In the genomic region with DNA sequence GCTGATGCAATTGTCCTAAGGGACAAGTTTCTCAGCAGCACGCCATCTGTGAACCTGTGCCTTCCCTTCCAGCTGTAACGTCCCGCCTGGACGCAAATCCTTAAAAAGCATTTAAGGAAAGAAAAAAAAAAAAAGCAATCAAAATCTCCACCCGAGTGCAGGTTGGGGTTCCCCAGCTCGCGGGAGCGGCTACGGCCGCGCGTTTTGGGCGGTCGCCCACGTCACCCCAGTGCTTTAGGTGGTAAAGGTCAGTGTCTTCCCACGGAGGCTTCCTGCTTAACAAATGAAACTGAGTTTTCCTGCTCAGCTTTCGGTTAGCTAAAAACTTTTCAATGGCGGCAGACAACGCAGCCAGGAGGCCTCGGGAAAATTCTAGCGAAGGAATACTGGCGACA, we compare ENCODE assay signal across 9 mouse cellular contexts. TPM values are rescaled to one million over a fixed set of nuclear protein-coding genes. Genes with fewer than 3 reads are reported as not detected.
A peak's percentile ranks its signal among the peaks of the same experiment; 100 is the strongest.
DNase-seq lines count a peak whose midpoint lies in the region; ATAC-seq lines count a peak whose summit lies in the region.
"Had no signal": no experiment of that assay in that cellular context is flagged by ENCODE, and none has a peak within 500 bp of the region (broad histone marks: within the 10 kb centered on the region; RNA-seq: fewer than 3 reads in every experiment).

No protein-coding gene starts in this region.

- WGBS in forebrain, embryonic 13.5 days = 2% methylated on average over 22 of the region's 22 CpGs
- 2% methylated on average over 22 of the region's 22 CpGs for WGBS in limb, embryonic 12.5 days
- WGBS in stomach, embryonic 16.5 days = 6% methylated on average over 22 of the region's 22 CpGs

- peaks cover 70% of the 10 kb centered on the region for H3K27me3 ChIP-seq in forebrain, embryonic 13.5 days
- peaks cover 70% of the 10 kb centered on the region for H3K27me3 ChIP-seq in limb, embryonic 12.5 days
- H3K27me3 ChIP-seq in stomach, embryonic 16.5 days (ENCODE audit: control insufficient read depth, insufficient read depth, low read length) = peaks cover 38% of the 10 kb centered on the region

- peak; percentile 18 for DNase-seq in embryo, embryonic 9.5 days (ENCODE audit: extremely low spot score)
- DNase-seq in embryo, embryonic 11 days = no peak
- no peak for DNase-seq in spleen, postnatal 10 days (ENCODE audit: low spot score in 2 of 2)
- no peak for DNase-seq in left cerebral cortex, adult 9 months (ENCODE audit: low spot score in 2 of 2)

- peak overlapping the region; percentile 57 for H3K4me3 ChIP-seq in forebrain, embryonic 13.5 days
- H3K4me3 ChIP-seq in limb, embryonic 12.5 days (replicated peaks) = peak overlapping the region; percentile 57
- peak overlapping the region; percentile 64 for H3K4me3 ChIP-seq in stomach, embryonic 16.5 days (replicated peaks; ENCODE audit: low read length)

- H3K4me2 ChIP-seq in forebrain, embryonic 13.5 days = peak overlapping the region; percentile 99
- H3K4me2 ChIP-seq in limb, embryonic 12.5 days = peak overlapping the region; percentile 100
- H3K4me2 ChIP-seq in stomach, embryonic 16.5 days (ENCODE audit: low read depth, low read length) = peak overlapping the region; percentile 100

- H3K27ac ChIP-seq in forebrain, embryonic 13.5 days = no peak overlapping the region
- H3K27ac ChIP-seq in limb, embryonic 12.5 days = no peak overlapping the region
- no peak overlapping the region for H3K27ac ChIP-seq in stomach, embryonic 16.5 days (ENCODE audit: low read length)

- peaks cover 16% of the 10 kb centered on the region for H3K4me1 ChIP-seq in forebrain, embryonic 13.5 days
- H3K4me1 ChIP-seq in limb, embryonic 12.5 days (replicated peaks) = peaks cover 34% of the 10 kb centered on the region
- H3K4me1 ChIP-seq in stomach, embryonic 16.5 days (ENCODE audit: control insufficient read depth, insufficient read depth, low read length) = peaks cover 6% of the 10 kb centered on the region; the same call in 1 of the 2 replicates

- peak; percentile 68 for ATAC-seq in CD4-positive, CD25-positive, alpha-beta regulatory T cell, adult 4 months
- ATAC-seq in forebrain, embryonic 13.5 days = no peak
- ATAC-seq in limb, embryonic 12.5 days (ENCODE audit: insufficient number of reproducible peaks, insufficient read depth, low FRiP score, low TSS enrichment, low read depth) = no peak
- ATAC-seq in stomach, embryonic 16.5 days (ENCODE audit: insufficient read depth, low FRiP score) = no peak

- H3K9me3 ChIP-seq in forebrain, embryonic 13.5 days (replicated peaks) = no peaks in the 10 kb centered on the region
- H3K9me3 ChIP-seq in limb, embryonic 12.5 days = no peaks in the 10 kb centered on the region
- H3K9me3 ChIP-seq in stomach, embryonic 16.5 days (replicated peaks; ENCODE audit: control insufficient read depth, low read length) = no peaks in the 10 kb centered on the region

- H3K36me3 ChIP-seq in forebrain, embryonic 13.5 days (ENCODE audit: poor library complexity, severe bottlenecking) = no peaks in the 10 kb centered on the region
- no peaks in the 10 kb centered on the region for H3K36me3 ChIP-seq in limb, embryonic 12.5 days
- H3K36me3 ChIP-seq in stomach, embryonic 16.5 days (ENCODE audit: control insufficient read depth, insufficient read depth, low read length) = no peaks in the 10 kb centered on the region

- H3K9ac ChIP-seq in forebrain, embryonic 13.5 days = peak overlapping the region; percentile 61
- H3K9ac ChIP-seq in limb, embryonic 12.5 days (replicated peaks) = peak overlapping the region; percentile 59
- H3K9ac ChIP-seq in stomach, embryonic 16.5 days (ENCODE audit: low read length) = peak overlapping the region; percentile 74

RNA-seq across cellular contexts. Expression of a gene that starts 0.8 kb away (rescaled TPM):
- 1 to 10 TPM; 5.2 to 6.0 TPM for polyA plus RNA-seq in CD4-positive, CD25-positive, alpha-beta regulatory T cell, adult 4 months (2017; shearing (Covaris generic))
- 2.8 and 3.9 TPM in 2 replicates for polyA plus RNA-seq in forebrain, embryonic 13.5 days (2015; fragmentation: Nextera tagmentation; extraction: Ambion mirVana)
- 63.3 and 79.4 TPM in 2 replicates for polyA plus RNA-seq in limb, embryonic 12.5 days (2016; fragmentation: Nextera tagmentation; extraction: Ambion mirVana)
- 45.3 and 72.8 TPM in 2 replicates for polyA plus RNA-seq in stomach, embryonic 16.5 days (2015; fragmentation: Nextera tagmentation; extraction: Ambion mirVana)
- polyA plus RNA-seq: C2C12 had no signal

RNA-seq across cellular contexts. Expression of a gene that starts 12.0 kb away (rescaled TPM):
- polyA plus RNA-seq in CD4-positive, CD25-positive, alpha-beta regulatory T cell, adult 4 months (2017; shearing (Covaris generic)) = under 1 TPM in 1 of 2 experiments, not detected in 1; 0.28 TPM
- polyA plus RNA-seq in forebrain, embryonic 13.5 days (2015; fragmentation: Nextera tagmentation; extraction: Ambion mirVana) = not detected in 2 replicates
- not detected in 2 replicates for polyA plus RNA-seq in limb, embryonic 12.5 days (2016; fragmentation: Nextera tagmentation; extraction: Ambion mirVana)
- not detected in 2 replicates for polyA plus RNA-seq in stomach, embryonic 16.5 days (2015; fragmentation: Nextera tagmentation; extraction: Ambion mirVana)
- polyA plus RNA-seq: C2C12 had no signal

RNA-seq across cellular contexts. Expression of a gene that starts 29.7 kb away (rescaled TPM):
- polyA plus RNA-seq in CD4-positive, CD25-positive, alpha-beta regulatory T cell, adult 4 months (2017; shearing (Covaris generic)) = under 1 TPM in 1 of 2 experiments, not detected in 1; 0.26 TPM
- polyA plus RNA-seq in forebrain, embryonic 13.5 days (2015; fragmentation: Nextera tagmentation; extraction: Ambion mirVana) = 3.5 and 4.7 TPM in 2 replicates
- 24.7 and 27.4 TPM in 2 replicates for polyA plus RNA-seq in limb, embryonic 12.5 days (2016; fragmentation: Nextera tagmentation; extraction: Ambion mirVana)
- 12.7 and 19.2 TPM in 2 replicates for polyA plus RNA-seq in stomach, embryonic 16.5 days (2015; fragmentation: Nextera tagmentation; extraction: Ambion mirVana)
- polyA plus RNA-seq: C2C12 had no signal

RNA-seq across cellular contexts. Expression of a gene that starts 45.8 kb away (rescaled TPM):
- polyA plus RNA-seq in CD4-positive, CD25-positive, alpha-beta regulatory T cell, adult 4 months (2017; shearing (Covaris generic)) = not detected
- not detected in 2 replicates for polyA plus RNA-seq in forebrain, embryonic 13.5 days (2015; fragmentation: Nextera tagmentation; extraction: Ambion mirVana)
- polyA plus RNA-seq in limb, embryonic 12.5 days (2016; fragmentation: Nextera tagmentation; extraction: Ambion mirVana) = 19.5 and 20.5 TPM in 2 replicates
- polyA plus RNA-seq in stomach, embryonic 16.5 days (2015; fragmentation: Nextera tagmentation; extraction: Ambion mirVana) = 0.69 and 2.0 TPM in 2 replicates
